Mouse (Mus musculus): ENCODE results near the gene Eepd1.

The Eepd1 gene

GRCm38 (mm10) chr9:25535487-25535886, 54.1 kb downstream of the Eepd1 start:
- DNase-seq (ENCODE audit: low spot score in 2 of 2) = no peak

GRCm38 (mm10) chr9:25539461-25539860, 58.1 kb downstream of the Eepd1 start:
- DNase-seq (ENCODE audit: low spot score in 2 of 2) = no peak

- no peak for DNase-seq (ENCODE audit: low spot score in 2 of 2)
These were observed 60.0 kb downstream of the Eepd1 start for GRCm38 (mm10) chr9:25541355-25541754.

- DNase-seq (ENCODE audit: low spot score in 2 of 2) = no peak
These were observed 63.9 kb downstream of the Eepd1 start for GRCm38 (mm10) chr9:25545212-25545611.

GRCm38 (mm10) chr9:25549130-25550060, 68.0 kb downstream of the Eepd1 start:
- DNase-seq (ENCODE audit: low spot score in 2 of 2) = no peak

GRCm38 (mm10) chr9:25550196-25550595, 68.8 kb downstream of the Eepd1 start:
- DNase-seq (ENCODE audit: low spot score in 2 of 2) = no peak

- no peak for DNase-seq (ENCODE audit: low spot score in 2 of 2)
These were observed 71.2 kb downstream of the Eepd1 start for GRCm38 (mm10) chr9:25552532-25552931.

- DNase-seq (ENCODE audit: low spot score in 2 of 2) = no peak
These were observed 73.0 kb downstream of the Eepd1 start for GRCm38 (mm10) chr9:25554246-25554803.

- DNase-seq (ENCODE audit: low spot score in 2 of 2) = no peak
These were observed 73.9 kb downstream of the Eepd1 start for GRCm38 (mm10) chr9:25555261-25555660.

GRCm38 (mm10) chr9:25556008-25556407, 74.7 kb downstream of the Eepd1 start:
- no peak for DNase-seq (ENCODE audit: low spot score in 2 of 2)

GRCm38 (mm10) chr9:25557378-25557777, 76.0 kb downstream of the Eepd1 start:
- no peak for DNase-seq (ENCODE audit: low spot score in 2 of 2)

- DNase-seq (ENCODE audit: low spot score in 2 of 2) = no peak
These were observed 77.5 kb downstream of the Eepd1 start for GRCm38 (mm10) chr9:25558834-25559233.

GRCm38 (mm10) chr9:25560016-25560758, 78.8 kb downstream of the Eepd1 start:
- DNase-seq (ENCODE audit: low spot score in 2 of 2) = no peak

- DNase-seq (ENCODE audit: low spot score in 2 of 2) = no peak
These were observed 79.8 kb downstream of the Eepd1 start for GRCm38 (mm10) chr9:25561143-25561542.

- no peak for DNase-seq (ENCODE audit: low spot score in 2 of 2)
These were observed 82.5 kb downstream of the Eepd1 start for GRCm38 (mm10) chr9:25563806-25564205.

GRCm38 (mm10) chr9:25567071-25567470, 85.7 kb downstream of the Eepd1 start:
- DNase-seq (ENCODE audit: low spot score in 2 of 2) = no peak

GRCm38 (mm10) chr9:25568783-25569182, 87.4 kb downstream of the Eepd1 start:
- no peak for DNase-seq (ENCODE audit: low spot score in 2 of 2)

- no peak for DNase-seq (ENCODE audit: low spot score in 2 of 2)
These were observed 88.7 kb downstream of the Eepd1 start for GRCm38 (mm10) chr9:25570011-25570410.

- DNase-seq (ENCODE audit: low spot score in 2 of 2) = no peak
These were observed 89.1 kb downstream of the Eepd1 start for GRCm38 (mm10) chr9:25570436-25570835.

- DNase-seq (ENCODE audit: low spot score in 2 of 2) = no peak
These were observed 90.0 kb downstream of the Eepd1 start for GRCm38 (mm10) chr9:25571381-25571780.

GRCm38 (mm10) chr9:25573753-25574152, 92.4 kb downstream of the Eepd1 start:
- no peak for DNase-seq (ENCODE audit: low spot score in 2 of 2)

GRCm38 (mm10) chr9:25574186-25574585, 92.8 kb downstream of the Eepd1 start:
- DNase-seq (ENCODE audit: low spot score in 2 of 2) = no peak

Measured in spleen, postnatal 10 days (tissue).